Mouse (Mus musculus) heart, embryonic 13.5 days (tissue): ENCODE data around the gene Arhgef10l. TPM values are rescaled to one million over a fixed set of nuclear protein-coding genes. Genes with fewer than 3 reads are reported as not detected.
"Not testable (repeated sequence)": the region's sequence is repeated elsewhere in the genome, so short reads cannot be mapped to it uniquely, and the experiment has no call there.

ENCODE experiments used
- ATAC-seq: fragments of 200-750 bp; cut with Nextera tagmentation; 2 replicates; pipeline ENCODE4 v1.8.0; 2017; ENCODE audit warnings: moderate TSS enrichment; ENCODE audit not compliant: insufficient number of reproducible peaks, low FRiP score, low TSS enrichment; ENCODE audit errors: extremely low read depth
- H3K27ac ChIP-seq: fragments of 300-500 bp; sonication (generic); replicated peaks from 2 replicates; pipeline ENCODE4 v1.5.1; 2015; ENCODE audit warnings: moderate library complexity, mild to moderate bottlenecking, inconsistent platforms
- H3K27me3 ChIP-seq: fragments of 300-500 bp; sonication (generic); replicated peaks from 2 replicates; pipeline ENCODE4 v1.6.1; 2015; ENCODE audit warnings: mild to moderate bottlenecking, inconsistent platforms
- H3K36me3 ChIP-seq: fragments of 300-500 bp; sonication (generic); 2 replicates; pipeline ENCODE4 v1.6.1; 2015; ENCODE audit warnings: mild to moderate bottlenecking, inconsistent platforms
- H3K4me1 ChIP-seq: fragments of 300-500 bp; sonication (generic); 2 replicates; pipeline ENCODE4 v1.6.1; 2015; ENCODE audit warnings: inconsistent platforms
- H3K4me2 ChIP-seq: fragments of 300-500 bp; sonication (generic); 2 replicates; pipeline ENCODE4 v1.6.1; 2015; ENCODE audit warnings: inconsistent platforms, mild to moderate bottlenecking, moderate library complexity
- H3K4me3 ChIP-seq: fragments of 300-500 bp; sonication (generic); 2 replicates; pipeline ENCODE4 v1.5.1; 2015; ENCODE audit warnings: moderate library complexity, mild to moderate bottlenecking, inconsistent platforms
- H3K9ac ChIP-seq: fragments of 300-500 bp; sonication (generic); 2 replicates; pipeline ENCODE4 v1.6.1; 2015; ENCODE audit warnings: inconsistent platforms, mild to moderate bottlenecking, moderate library complexity
- H3K9me3 ChIP-seq: fragments of 300-500 bp; sonication (generic); 2 replicates; pipeline ENCODE4 v1.6.1; 2016; ENCODE audit warnings: inconsistent platforms
- WGBS: fragments of 180-500 bp; shearing (Covaris S2); methylation state at CpG from one replicate; pipeline ENCODE4 v1.1.7; 2015; ENCODE audit warnings: mixed read lengths; 5-methylcytosine and 5-hydroxymethylcytosine counted together
- polyA plus RNA-seq: library from polyadenylated mRNA; unstranded; fragments of >200 nt; fragmentation: Nextera tagmentation; extraction: Ambion mirVana; gene quantifications from 2 replicates; pipeline ENCODE4 v1.2.1, GENCODE M21; 2015

Gene Arhgef10l
- polyA plus RNA-seq, 1 experiment from 2014 or later, result 18.2 TPM

- ATAC-seq, result no peak
- Histone ChIP-seq H3K9me3 (no peaks in the 10 kb centered on the region), H3K27ac (peak overlapping the region; percentile 80), H3K4me2 (peak overlapping the region; percentile 64), H3K36me3 (peaks cover 68% of the 10 kb centered on the region), H3K27me3 (no peaks in the 10 kb centered on the region), H3K9ac (peak overlapping the region; percentile 78), H3K4me3 (peak overlapping the region; percentile 42), H3K4me1 (peaks cover 23% of the 10 kb centered on the region)
- 86% methylated on average over 4 of the region's 4 CpGs for WGBS
These were observed 84.9 kb downstream of the Arhgef10l start for GRCm38 (mm10) chr4:140580866-140581265.

GRCm38 (mm10) chr4:140579576-140579975 is 86.2 kb downstream of the Arhgef10l start:
- 85% methylated on average over 8 of the region's 8 CpGs for WGBS
- H3K9ac ChIP-seq, result no peak overlapping the region
- H3K36me3 ChIP-seq, result peaks cover 78% of the 10 kb centered on the region
- ATAC-seq, result no peak
- H3K27me3 ChIP-seq, result no peaks in the 10 kb centered on the region
- peaks cover 23% of the 10 kb centered on the region for H3K4me1 ChIP-seq
- no peak overlapping the region for H3K27ac ChIP-seq
- no peak overlapping the region for H3K4me2 ChIP-seq
- H3K9me3 ChIP-seq, result no peaks in the 10 kb centered on the region
- no peak overlapping the region for H3K4me3 ChIP-seq

GRCm38 (mm10) chr4:140579149-140579548 is 86.7 kb downstream of the Arhgef10l start:
- no peak overlapping the region for H3K27ac ChIP-seq
- 84% methylated on average over 13 of the region's 13 CpGs for WGBS
- no peaks in the 10 kb centered on the region for H3K27me3 ChIP-seq
- peaks cover 78% of the 10 kb centered on the region for H3K36me3 ChIP-seq
- no peak overlapping the region for H3K4me3 ChIP-seq
- no peak overlapping the region for H3K9ac ChIP-seq
- H3K4me1 ChIP-seq, result peaks cover 23% of the 10 kb centered on the region
- no peak overlapping the region for H3K4me2 ChIP-seq
- no peaks in the 10 kb centered on the region for H3K9me3 ChIP-seq
- ATAC-seq, result no peak

- H3K4me2 ChIP-seq, result no peak overlapping the region
- H3K4me3 ChIP-seq, result no peak overlapping the region
- peaks cover 94% of the 10 kb centered on the region for H3K36me3 ChIP-seq
- H3K4me1 ChIP-seq, result peaks cover 13% of the 10 kb centered on the region
- no peaks in the 10 kb centered on the region for H3K9me3 ChIP-seq
- no peak overlapping the region for H3K27ac ChIP-seq
- ATAC-seq, result no peak
- H3K27me3 ChIP-seq, result no peaks in the 10 kb centered on the region
- H3K9ac ChIP-seq, result no peak overlapping the region
- 94% methylated on average over 16 of the region's 16 CpGs for WGBS
These were observed 89.2 kb downstream of the Arhgef10l start for GRCm38 (mm10) chr4:140576628-140577027.

GRCm38 (mm10) chr4:140574863-140575262 is 90.9 kb downstream of the Arhgef10l start:
- not testable (repeated sequence) for H3K27me3 ChIP-seq, H3K4me3 ChIP-seq, H3K27ac ChIP-seq, H3K9me3 ChIP-seq, H3K4me2 ChIP-seq, ATAC-seq, H3K4me1 ChIP-seq, H3K9ac ChIP-seq
- H3K36me3 ChIP-seq, result peaks cover 95% of the 10 kb centered on the region
- 86% methylated on average over 7 of the region's 7 CpGs for WGBS

- H3K27ac ChIP-seq, result no peak overlapping the region
These were observed 93.4 kb downstream of the Arhgef10l start for GRCm38 (mm10) chr4:140572376-140572775.

GRCm38 (mm10) chr4:140569394-140569793 is 96.4 kb downstream of the Arhgef10l start:
- H3K9ac ChIP-seq, result no peak overlapping the region
- 84% methylated on average over 2 of the region's 2 CpGs for WGBS
- H3K9me3 ChIP-seq, result no peaks in the 10 kb centered on the region
- no peak overlapping the region for H3K27ac ChIP-seq
- no peak for ATAC-seq
- no peaks in the 10 kb centered on the region for H3K27me3 ChIP-seq
- H3K36me3 ChIP-seq, result peaks cover 95% of the 10 kb centered on the region
- no peak overlapping the region for H3K4me3 ChIP-seq
- H3K4me1 ChIP-seq, result no peaks in the 10 kb centered on the region
- H3K4me2 ChIP-seq, result no peak overlapping the region

More at GRCm38 (mm10) chr4:140572376-140572775, 93.4 kb downstream of the Arhgef10l start:
- no peak overlapping the region for H3K4me2 ChIP-seq
- no peak overlapping the region for H3K4me3 ChIP-seq
- ATAC-seq, result no peak
- H3K9me3 ChIP-seq, result no peaks in the 10 kb centered on the region
- WGBS, result 80% methylated on average over 17 of the region's 17 CpGs
- peaks cover 95% of the 10 kb centered on the region for H3K36me3 ChIP-seq
- H3K4me1 ChIP-seq, result no peaks in the 10 kb centered on the region
- H3K9ac ChIP-seq, result no peak overlapping the region
- H3K27me3 ChIP-seq, result no peaks in the 10 kb centered on the region

- ATAC-seq, result no peak
- H3K9ac ChIP-seq, result no peak overlapping the region
- H3K4me3 ChIP-seq, result no peak overlapping the region
- H3K4me2 ChIP-seq, result no peak overlapping the region
- peaks cover 94% of the 10 kb centered on the region for H3K36me3 ChIP-seq
- H3K27ac ChIP-seq, result no peak overlapping the region
- no peaks in the 10 kb centered on the region for H3K9me3 ChIP-seq
- WGBS, result 88% methylated on average over 11 of the region's 11 CpGs
- H3K4me1 ChIP-seq, result no peaks in the 10 kb centered on the region
- no peaks in the 10 kb centered on the region for H3K27me3 ChIP-seq
These were observed 97.8 kb downstream of the Arhgef10l start for GRCm38 (mm10) chr4:140567911-140568480.

GRCm38 (mm10) chr4:140566785-140567184 is 99.0 kb downstream of the Arhgef10l start:
- 85% methylated on average over 14 of the region's 14 CpGs for WGBS
- ATAC-seq, result no peak
- Histone ChIP-seq H3K4me2 (no peak overlapping the region), H3K27me3 (no peaks in the 10 kb centered on the region), H3K4me3 (no peak overlapping the region), H3K27ac (no peak overlapping the region), H3K9ac (no peak overlapping the region), H3K4me1 (no peaks in the 10 kb centered on the region), H3K9me3 (peaks cover 4% of the 10 kb centered on the region; the same call in 1 of the 2 replicates), H3K36me3 (peaks cover 94% of the 10 kb centered on the region)

GRCm38 (mm10) chr4:140564459-140564858 is 101.4 kb downstream of the Arhgef10l start:
- not testable (repeated sequence) for H3K9ac ChIP-seq, H3K9me3 ChIP-seq, H3K27ac ChIP-seq, H3K4me2 ChIP-seq, H3K27me3 ChIP-seq, ATAC-seq, H3K4me3 ChIP-seq, H3K4me1 ChIP-seq
- 96% methylated on average over 1 of the region's 1 CpGs for WGBS
- H3K36me3 ChIP-seq, result peaks cover 96% of the 10 kb centered on the region

GRCm38 (mm10) chr4:140562461-140563178 is 103.2 kb downstream of the Arhgef10l start:
- H3K9ac ChIP-seq, result no peak overlapping the region
- ATAC-seq, result no peak
- H3K4me1 ChIP-seq, result no peaks in the 10 kb centered on the region
- H3K36me3 ChIP-seq, result peaks cover 96% of the 10 kb centered on the region
- H3K9me3 ChIP-seq, result peaks cover 8% of the 10 kb centered on the region; the same call in 1 of the 2 replicates
- H3K27ac ChIP-seq, result no peak overlapping the region
- H3K4me2 ChIP-seq, result no peak overlapping the region
- H3K27me3 ChIP-seq, result no peaks in the 10 kb centered on the region
- no peak overlapping the region for H3K4me3 ChIP-seq
- 79% methylated on average over 10 of the region's 10 CpGs for WGBS

GRCm38 (mm10) chr4:140561744-140562143 is 104.1 kb downstream of the Arhgef10l start:
- Histone ChIP-seq H3K9ac (no peak overlapping the region), H3K4me2 (no peak overlapping the region), H3K4me3 (no peak overlapping the region), H3K27me3 (no peaks in the 10 kb centered on the region), H3K9me3 (peaks cover 8% of the 10 kb centered on the region; the same call in 1 of the 2 replicates), H3K4me1 (no peaks in the 10 kb centered on the region), H3K27ac (no peak overlapping the region), H3K36me3 (peaks cover 95% of the 10 kb centered on the region)
- no peak for ATAC-seq
- 89% methylated on average over 3 of the region's 3 CpGs for WGBS
